Mouse (Mus musculus): ENCODE results near the gene Man1b1. TPM values are rescaled to one million over a fixed set of nuclear protein-coding genes. Genes with fewer than 3 reads are reported as not detected.

The Man1b1 gene
- polyA plus RNA-seq, 1 experiment from 2014 or later, result 60.0 TPM

DNA sequence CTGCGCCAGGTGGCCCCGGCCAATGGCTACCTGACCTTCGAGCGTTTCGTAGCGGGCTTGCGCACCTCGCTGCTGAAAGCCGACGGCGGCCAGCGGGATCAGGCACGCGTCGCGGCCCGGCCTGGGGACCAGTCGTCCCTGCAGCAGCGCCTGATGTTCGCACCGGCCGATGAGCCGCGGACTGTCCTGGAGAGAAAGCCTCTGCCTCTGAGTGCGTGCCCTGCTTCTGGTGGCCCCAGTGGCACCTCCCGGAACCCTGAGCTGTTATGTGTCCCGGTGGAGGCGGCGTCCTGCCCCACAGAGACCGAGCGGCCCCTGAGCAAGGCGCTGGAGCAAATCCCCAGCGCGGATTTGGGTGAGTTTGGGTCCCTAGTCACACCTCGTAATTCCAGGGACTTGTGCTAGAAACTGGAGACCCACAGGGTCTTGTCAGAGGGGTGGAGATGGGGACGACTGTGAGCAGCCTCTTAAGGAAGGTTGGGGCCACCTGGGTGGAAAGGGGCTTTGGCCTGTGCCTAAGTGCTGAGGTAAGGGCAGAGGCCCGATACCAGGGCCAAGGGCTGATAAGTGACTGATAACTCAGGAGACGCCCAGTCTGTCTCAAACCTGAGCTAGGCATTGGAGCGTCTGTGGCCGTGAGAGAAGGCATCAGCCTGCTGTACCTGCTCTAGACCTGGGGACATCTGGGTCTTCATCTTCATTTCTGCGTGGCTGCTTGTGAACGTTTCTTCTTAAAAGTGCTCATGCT lies 40.7 kb downstream of the Man1b1 start:
- H3K4me1 ChIP-seq (replicated peaks), result peaks cover 28% of the 10 kb centered on the region
- H3K36me3 ChIP-seq, result peaks cover 19% of the 10 kb centered on the region; the same call in 1 of the 2 replicates
- H3K4me2 ChIP-seq (replicated peaks), result peak overlapping the region; percentile 98
- H3K27me3 ChIP-seq, result peaks cover 23% of the 10 kb centered on the region
- peak overlapping the region; percentile 74 for H3K9ac ChIP-seq (replicated peaks)
- no peak overlapping the region for H3K27ac ChIP-seq
- peak; percentile 24 for ATAC-seq
- peak overlapping the region; percentile 70 for H3K4me3 ChIP-seq (replicated peaks)
- 2% methylated on average over 42 of the region's 42 CpGs for WGBS
- H3K9me3 ChIP-seq, result no peaks in the 10 kb centered on the region

DNA sequence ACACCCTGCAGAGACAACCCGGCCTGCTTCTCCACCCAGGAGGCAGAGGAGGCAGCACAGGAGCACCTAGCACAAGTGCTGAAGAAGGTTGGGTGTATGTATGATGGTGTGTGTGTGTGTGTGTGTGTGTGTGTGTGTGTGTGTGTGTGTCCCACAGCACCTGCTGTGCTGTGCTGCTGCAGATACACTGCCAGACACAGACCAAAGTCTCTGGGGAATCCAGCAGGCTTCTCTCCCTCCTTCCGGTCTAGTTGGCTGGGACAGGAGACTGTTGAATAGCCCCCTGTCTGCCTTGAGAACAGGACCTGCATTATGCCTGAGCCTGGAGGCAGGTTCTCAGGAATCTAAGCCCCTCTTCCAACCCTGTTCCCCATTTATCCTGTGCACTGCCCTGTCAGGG lies 41.3 kb downstream of the Man1b1 start:
- Histone ChIP-seq H3K27me3 (peaks cover 18% of the 10 kb centered on the region), H3K4me1 (replicated peaks) (peaks cover 28% of the 10 kb centered on the region), H3K4me3 (replicated peaks) (peak overlapping the region; percentile 70), H3K9ac (replicated peaks) (peak overlapping the region; percentile 74), H3K27ac (no peak overlapping the region), H3K36me3 (peaks cover 25% of the 10 kb centered on the region; the same call in 1 of the 2 replicates), H3K9me3 (no peaks in the 10 kb centered on the region), H3K4me2 (replicated peaks) (peak overlapping the region; percentile 98)
- no peak for ATAC-seq
- 12% methylated on average over 1 of the region's 2 CpGs for WGBS

DNA sequence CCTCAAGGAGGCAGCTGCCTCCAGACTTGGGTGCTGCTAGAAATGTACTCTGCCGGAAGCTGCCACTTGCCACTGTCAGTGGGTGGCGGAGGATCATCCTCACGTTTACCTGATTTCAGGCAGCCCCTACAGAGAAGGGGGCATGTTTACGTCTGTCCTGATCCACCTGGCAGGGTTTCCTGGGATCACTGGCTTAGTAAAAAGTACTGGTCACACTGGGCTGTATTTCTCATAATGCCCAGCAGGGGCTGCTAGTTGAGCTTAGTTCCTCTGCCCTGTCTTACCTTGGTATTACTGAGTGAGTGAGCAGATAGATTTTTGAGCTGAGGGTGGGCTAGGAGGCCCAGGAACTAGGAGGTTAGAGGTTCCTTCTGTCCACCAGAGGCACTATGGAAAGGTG lies 44.5 kb downstream of the Man1b1 start:
- no peaks in the 10 kb centered on the region for H3K9me3 ChIP-seq
- H3K9ac ChIP-seq (replicated peaks), result no peak overlapping the region
- H3K27ac ChIP-seq, result no peak overlapping the region
- no peak overlapping the region for H3K4me2 ChIP-seq (replicated peaks)
- H3K4me3 ChIP-seq (replicated peaks), result no peak overlapping the region
- H3K27me3 ChIP-seq, result peaks cover 11% of the 10 kb centered on the region; the same call in 1 of the 2 replicates
- no peak for ATAC-seq
- WGBS, result 59% methylated on average over 4 of the region's 4 CpGs
- H3K36me3 ChIP-seq, result peaks cover 26% of the 10 kb centered on the region; the same call in 1 of the 2 replicates
- H3K4me1 ChIP-seq (replicated peaks), result peaks cover 27% of the 10 kb centered on the region

DNA sequence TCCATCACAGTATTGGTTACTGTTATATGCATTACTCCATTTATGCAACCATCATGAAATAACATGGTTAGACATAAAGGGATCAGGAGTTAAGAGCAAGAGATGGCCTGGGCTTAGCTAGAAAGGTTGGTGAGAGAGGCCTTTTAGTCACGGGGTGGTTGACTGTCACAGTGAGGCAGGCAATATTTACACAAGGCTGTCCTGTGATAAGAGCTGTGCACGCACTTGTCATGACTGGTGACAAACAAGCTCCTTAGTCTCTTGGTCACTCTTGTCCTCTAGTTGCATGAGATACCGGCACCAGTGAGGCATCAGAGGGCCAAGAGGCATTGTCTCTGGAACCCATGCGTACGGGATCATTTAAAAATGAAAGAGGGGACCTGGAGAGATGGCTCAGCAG lies 52.4 kb downstream of the Man1b1 start:
- ATAC-seq, result no peak
- 83% methylated on average over 5 of the region's 5 CpGs for WGBS
- Histone ChIP-seq H3K9ac (replicated peaks) (no peak overlapping the region), H3K27me3 (0 out of 2 replicates have a peak, but pooled peaks cover 3% of the 10 kb centered on the region), H3K4me1 (replicated peaks) (no peaks in the 10 kb centered on the region), H3K4me2 (replicated peaks) (no peak overlapping the region), H3K36me3 (no peaks in the 10 kb centered on the region), H3K27ac (no peak overlapping the region), H3K4me3 (replicated peaks) (no peak overlapping the region), H3K9me3 (no peaks in the 10 kb centered on the region)

DNA sequence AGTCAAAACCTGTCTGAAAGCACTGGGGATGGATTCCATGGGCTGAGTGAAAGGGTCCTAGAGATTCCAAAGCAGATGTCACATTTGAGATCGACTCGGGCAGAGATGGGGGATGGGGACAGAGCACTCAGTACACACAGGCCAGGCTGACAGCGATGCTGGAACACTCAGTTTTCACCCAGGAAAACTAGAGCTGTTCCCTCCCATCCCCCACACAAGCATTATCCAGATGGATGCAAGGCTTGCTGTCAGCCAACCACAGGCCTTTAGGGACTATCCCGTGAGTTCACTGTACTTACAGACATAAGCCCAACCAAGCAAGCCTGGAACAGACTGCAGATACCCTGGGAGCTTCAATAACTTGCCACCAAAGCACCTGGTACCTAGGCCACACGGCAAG lies 59.1 kb downstream of the Man1b1 start:
- peaks cover 10% of the 10 kb centered on the region for H3K4me1 ChIP-seq (replicated peaks)
- no peak overlapping the region for H3K4me2 ChIP-seq (replicated peaks)
- ATAC-seq, result no peak
- H3K9me3 ChIP-seq, result no peaks in the 10 kb centered on the region
- peaks cover 26% of the 10 kb centered on the region for H3K27me3 ChIP-seq
- no peaks in the 10 kb centered on the region for H3K36me3 ChIP-seq
- no peak overlapping the region for H3K27ac ChIP-seq
- H3K9ac ChIP-seq (replicated peaks), result no peak overlapping the region
- H3K4me3 ChIP-seq (replicated peaks), result no peak overlapping the region
- 72% methylated on average over 5 of the region's 5 CpGs for WGBS

DNA sequence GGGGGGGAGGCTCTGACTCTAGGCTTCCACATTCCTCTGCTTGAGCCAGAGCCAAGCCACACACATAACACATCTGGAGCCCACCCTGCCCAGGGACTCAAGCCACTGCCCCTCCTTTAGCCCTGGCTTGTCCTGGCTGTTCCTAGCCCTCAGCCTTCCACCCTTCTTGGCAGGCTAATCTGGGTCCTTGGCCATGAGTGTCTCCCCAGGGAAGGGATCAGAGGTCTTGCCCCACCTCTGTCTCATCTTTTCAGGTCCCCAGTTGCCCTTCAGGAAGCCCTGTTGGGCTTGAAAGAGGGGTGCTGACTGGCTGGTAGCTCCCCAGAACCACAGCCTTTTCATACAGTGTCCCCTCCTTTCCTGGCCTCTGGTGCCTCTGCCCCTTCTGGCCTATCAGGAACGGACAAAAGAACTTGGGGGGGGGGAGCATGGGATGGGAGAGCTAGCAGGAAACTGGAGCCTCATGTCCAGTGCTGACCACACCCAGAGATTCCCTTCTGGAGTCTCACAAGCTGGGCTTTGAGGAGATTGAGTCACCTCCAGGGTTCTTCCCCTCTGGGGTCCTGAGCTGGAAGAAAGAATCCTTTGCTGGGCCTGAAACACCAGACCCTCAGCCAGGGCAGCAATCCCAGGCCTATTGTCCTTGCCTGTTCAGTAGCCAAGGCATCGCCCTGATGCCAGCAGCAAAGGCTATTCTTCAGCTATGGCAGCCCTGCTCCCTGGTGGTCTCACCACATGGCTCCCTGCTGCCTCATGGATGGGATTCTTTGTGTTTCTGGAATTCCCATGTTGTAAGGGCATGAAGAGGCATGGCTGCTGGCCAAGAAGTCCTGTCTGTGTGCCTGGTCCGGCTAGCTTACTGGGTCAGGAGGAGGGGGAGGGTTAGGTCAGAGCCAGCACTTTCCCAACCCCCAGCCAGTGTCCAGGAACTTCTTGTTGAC lies 62.4 kb downstream of the Man1b1 start:
- no peak overlapping the region for H3K4me2 ChIP-seq (replicated peaks)
- peaks cover 13% of the 10 kb centered on the region for H3K4me1 ChIP-seq (replicated peaks)
- peaks cover 59% of the 10 kb centered on the region for H3K27me3 ChIP-seq
- no peak overlapping the region for H3K27ac ChIP-seq
- WGBS, result 26% methylated on average over 3 of the region's 3 CpGs
- H3K36me3 ChIP-seq, result no peaks in the 10 kb centered on the region
- no peak overlapping the region for H3K9ac ChIP-seq (replicated peaks)
- H3K4me3 ChIP-seq (replicated peaks), result no peak overlapping the region
- H3K9me3 ChIP-seq, result no peaks in the 10 kb centered on the region
- 0 out of 2 replicates have a peak, but pooled peaks have one; percentile 15 for ATAC-seq

DNA sequence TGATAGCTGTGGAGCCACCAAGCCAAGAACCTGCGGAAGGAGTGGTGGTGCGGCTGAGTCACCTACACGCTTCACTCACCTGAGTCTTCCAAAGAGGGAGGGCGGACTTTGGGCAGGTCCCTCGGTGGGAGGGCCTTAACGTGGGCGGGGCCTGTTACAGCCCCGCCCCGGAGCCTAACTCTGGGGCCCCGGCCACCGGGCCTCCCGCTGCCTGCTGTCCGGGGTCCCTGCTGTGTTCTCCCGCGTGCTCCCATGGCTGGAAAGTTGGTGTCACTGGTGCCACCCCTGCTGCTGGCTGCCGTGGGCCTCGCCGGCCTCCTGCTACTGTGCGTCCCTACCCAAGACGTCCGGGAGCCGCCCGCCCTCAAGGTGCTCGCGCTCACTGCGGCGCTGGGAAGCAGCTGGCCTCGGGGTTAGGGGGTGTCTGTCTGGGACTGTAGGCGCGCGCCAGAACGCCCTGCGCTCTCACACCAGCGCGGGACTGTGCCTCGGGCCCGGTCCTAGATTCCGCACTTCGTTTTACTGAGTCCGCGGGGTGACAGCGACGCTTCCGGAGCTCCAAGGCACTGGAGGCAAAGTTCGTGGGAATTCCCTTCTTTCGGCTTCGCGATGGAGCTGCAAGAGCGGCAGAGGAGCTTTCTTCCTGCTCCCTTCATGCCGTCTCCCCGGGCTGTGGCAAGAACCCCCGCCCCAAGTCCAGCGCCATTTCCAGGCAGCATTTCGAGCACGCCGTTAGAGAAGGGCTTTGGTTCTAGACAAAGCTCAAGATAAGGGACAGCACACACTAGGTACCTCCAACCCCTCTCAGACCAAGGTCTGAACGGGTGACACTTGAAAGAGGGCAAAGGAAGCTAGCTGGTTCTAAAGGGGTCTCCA lies 63.8 kb downstream of the Man1b1 start, which contains the start of gene Entpd2:
TSS of gene Entpd2 (plus strand) at position 154 of the 876 bp plus-strand sequence.
- 2% methylated on average over 57 of the region's 57 CpGs for WGBS
- Histone ChIP-seq H3K4me2 (replicated peaks) (peak within 1 kb of the TSS; percentile 58), H3K27me3 (peaks cover 72% of the 10 kb centered on the region), H3K4me3 (replicated peaks) (peak within 1 kb of the TSS; percentile 32), H3K4me1 (replicated peaks) (peaks cover 19% of the 10 kb centered on the region), H3K27ac (no peak within 1 kb of the TSS), H3K9ac (replicated peaks) (peak within 1 kb of the TSS; percentile 47; the same call in 1 of the 2 replicates), H3K36me3 (no peaks in the 10 kb centered on the region), H3K9me3 (no peaks in the 10 kb centered on the region)
- no peak for ATAC-seq

DNA sequence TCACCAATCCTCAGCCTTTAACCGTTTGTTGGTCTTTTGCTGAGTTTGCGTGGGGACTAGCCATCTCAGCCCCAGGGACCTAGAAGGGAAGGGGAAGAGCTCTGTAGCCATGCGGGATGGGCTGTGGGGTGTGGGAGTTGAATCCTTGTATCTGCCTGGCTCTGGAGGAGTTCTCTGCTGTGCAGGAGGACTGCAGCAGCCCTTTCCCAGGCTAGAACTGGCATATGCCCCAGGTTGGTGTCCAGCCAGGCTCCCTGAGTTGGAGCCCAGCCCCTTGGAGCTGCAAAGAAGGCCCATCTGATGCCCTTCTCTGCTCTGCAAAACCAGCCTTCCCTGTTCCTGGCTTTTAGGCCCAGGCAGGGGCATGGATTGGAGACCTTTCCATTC lies 64.5 kb downstream of the Man1b1 start:
- Histone ChIP-seq H3K4me1 (replicated peaks) (peaks cover 19% of the 10 kb centered on the region), H3K27ac (no peak overlapping the region), H3K4me3 (replicated peaks) (peak overlapping the region; percentile 32; the same call in 1 of the 2 replicates), H3K9ac (replicated peaks) (no peak overlapping the region), H3K36me3 (no peaks in the 10 kb centered on the region), H3K27me3 (peaks cover 79% of the 10 kb centered on the region), H3K9me3 (no peaks in the 10 kb centered on the region), H3K4me2 (replicated peaks) (no peak overlapping the region)
- WGBS, result 30% methylated on average over 3 of the region's 3 CpGs
- no peak for ATAC-seq

DNA sequence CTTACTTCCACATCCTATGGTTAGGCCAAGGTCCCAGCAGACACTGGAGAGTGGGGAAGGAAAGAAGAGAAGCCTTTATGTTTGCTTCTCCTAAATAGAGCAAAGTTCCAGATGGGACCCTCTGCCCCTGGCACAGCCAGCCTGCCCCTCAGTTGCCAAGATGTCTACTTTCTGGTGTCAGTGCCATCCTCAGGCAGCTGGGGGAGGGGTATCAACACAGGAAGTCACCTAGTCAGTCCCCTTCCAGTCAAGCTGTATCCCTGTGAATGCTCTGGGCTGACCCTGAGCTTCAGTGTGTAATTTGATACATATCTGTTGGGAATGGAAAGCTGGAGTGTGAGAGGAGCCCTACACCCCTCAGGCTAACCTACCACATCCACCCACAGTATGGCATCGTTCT lies 64.9 kb downstream of the Man1b1 start:
- H3K27ac ChIP-seq, result no peak overlapping the region
- H3K9me3 ChIP-seq, result no peaks in the 10 kb centered on the region
- H3K4me1 ChIP-seq (replicated peaks), result peaks cover 19% of the 10 kb centered on the region
- H3K4me2 ChIP-seq (replicated peaks), result no peak overlapping the region
- no peak overlapping the region for H3K9ac ChIP-seq (replicated peaks)
- 50% methylated on average over 1 of the region's 1 CpGs for WGBS
- no peak for ATAC-seq
- peaks cover 77% of the 10 kb centered on the region for H3K27me3 ChIP-seq
- H3K36me3 ChIP-seq, result no peaks in the 10 kb centered on the region
- no peak overlapping the region for H3K4me3 ChIP-seq (replicated peaks)

DNA sequence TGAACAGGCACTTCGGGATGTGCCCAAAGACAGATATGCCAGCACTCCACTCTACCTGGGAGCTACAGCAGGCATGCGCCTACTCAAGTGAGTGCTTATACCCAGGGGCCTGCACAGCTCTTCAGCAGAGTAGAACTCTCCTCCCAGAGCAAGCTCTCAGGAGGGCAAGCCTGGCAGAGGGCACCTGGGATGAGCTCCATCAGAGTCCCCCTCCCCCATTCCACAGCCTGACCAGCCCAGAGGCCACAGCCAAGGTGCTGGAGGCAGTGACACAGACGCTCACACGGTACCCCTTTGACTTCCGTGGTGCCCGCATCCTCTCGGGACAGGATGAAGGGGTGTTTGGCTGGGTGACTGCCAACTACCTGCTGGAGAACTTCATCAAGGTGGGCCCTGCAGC lies 65.9 kb downstream of the Man1b1 start:
- Histone ChIP-seq H3K4me3 (replicated peaks) (no peak overlapping the region), H3K9ac (replicated peaks) (no peak overlapping the region), H3K27me3 (peaks cover 76% of the 10 kb centered on the region), H3K4me2 (replicated peaks) (no peak overlapping the region), H3K4me1 (replicated peaks) (peaks cover 25% of the 10 kb centered on the region), H3K9me3 (no peaks in the 10 kb centered on the region), H3K36me3 (no peaks in the 10 kb centered on the region), H3K27ac (no peak overlapping the region)
- 89% methylated on average over 7 of the region's 7 CpGs for whole genome bisulfite sequencing
- no peak for ATAC-seq

DNA sequence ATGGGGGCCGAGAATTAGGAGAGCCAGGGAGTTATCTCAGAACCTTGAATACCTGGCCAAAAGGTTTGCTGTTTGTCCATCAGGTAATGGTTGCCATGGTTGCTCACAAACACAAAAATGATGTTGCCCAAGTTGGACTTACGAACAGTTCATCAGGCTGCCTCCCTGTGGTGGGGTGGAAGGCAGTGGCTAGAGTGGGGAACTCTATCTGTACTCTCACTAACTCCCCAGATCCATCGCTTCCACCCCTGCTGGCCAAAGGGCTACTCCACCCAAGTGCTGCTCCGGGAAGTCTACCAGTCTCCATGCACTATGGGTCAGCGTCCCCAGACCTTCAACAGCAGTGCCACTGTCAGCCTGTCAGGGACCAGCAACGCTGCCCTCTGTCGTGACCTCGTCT lies 66.9 kb downstream of the Man1b1 start, which contains the start of gene Npdc1:
TSS of gene Npdc1 (plus strand) at position 301 of the 400 bp plus-strand sequence.
- Histone ChIP-seq H3K4me2 (replicated peaks) (0 out of 2 replicates have a peak within 1 kb of the TSS, but pooled peaks have one; percentile 49), H3K9ac (replicated peaks) (0 out of 2 replicates have a peak within 1 kb of the TSS, but pooled peaks have one; percentile 21), H3K9me3 (no peaks in the 10 kb centered on the region)

More for the DNA sequence above, 66.9 kb downstream of the Man1b1 start, which contains the start of gene Npdc1:
- peaks cover 29% of the 10 kb centered on the region for H3K4me1 ChIP-seq (replicated peaks)
- ATAC-seq, result no peak
- peaks cover 75% of the 10 kb centered on the region for H3K27me3 ChIP-seq
- H3K36me3 ChIP-seq, result no peaks in the 10 kb centered on the region
- H3K27ac ChIP-seq, result no peak within 1 kb of the TSS
- 63% methylated on average over 8 of the region's 8 CpGs for WGBS
- no peak within 1 kb of the TSS for H3K4me3 ChIP-seq (replicated peaks)

Measured in midbrain, embryonic 13.5 days (tissue).